Mouse (Mus musculus) erythroblast, embryonic 14.5 days (primary cell): ENCODE results near the gene B3gat1.

ENCODE experiments used
- GATA1 ChIP-seq: IDR thresholded peaks from 2 replicates; pipeline ENCODE4 v1.6.1; 2012; ENCODE audit warnings: low read length, inconsistent platforms, mixed read lengths
- TAL1 ChIP-seq: IDR thresholded peaks from 3 replicates; pipeline ENCODE4 v1.6.1; 2012; ENCODE audit warnings: low read length, inconsistent platforms, mixed read lengths

DNA sequence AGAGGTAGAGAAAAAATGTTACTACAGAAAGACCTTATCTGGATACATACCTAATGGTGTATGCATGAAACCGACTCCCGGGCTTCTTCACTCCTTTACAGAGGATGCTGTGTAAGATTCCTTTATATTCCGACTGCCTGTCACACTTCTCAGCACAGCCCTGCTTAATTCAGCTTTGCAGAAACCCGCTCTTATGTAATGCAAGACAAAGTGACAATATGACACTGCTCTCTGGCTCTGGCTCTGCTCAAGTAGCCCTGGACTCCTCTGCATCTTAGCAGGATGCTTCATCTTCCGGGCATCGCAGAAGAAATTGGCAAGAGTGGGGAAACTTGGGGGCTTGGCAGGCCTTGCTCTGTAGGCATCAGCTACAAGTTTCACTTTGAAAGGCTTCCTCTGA is 28.9 kb downstream of the B3gat1 start:
- TF ChIP-seq GATA1 (no peak), TAL1 (no peak)
